Mouse (Mus musculus): Measurements from ENCODE around the gene Cd80. TPM values are rescaled to one million over a fixed set of nuclear protein-coding genes. Genes with fewer than 3 reads are reported as not detected.

Cd80 gene
- polyA plus RNA-seq, 1 experiment, result 0.33 TPM

DNA sequence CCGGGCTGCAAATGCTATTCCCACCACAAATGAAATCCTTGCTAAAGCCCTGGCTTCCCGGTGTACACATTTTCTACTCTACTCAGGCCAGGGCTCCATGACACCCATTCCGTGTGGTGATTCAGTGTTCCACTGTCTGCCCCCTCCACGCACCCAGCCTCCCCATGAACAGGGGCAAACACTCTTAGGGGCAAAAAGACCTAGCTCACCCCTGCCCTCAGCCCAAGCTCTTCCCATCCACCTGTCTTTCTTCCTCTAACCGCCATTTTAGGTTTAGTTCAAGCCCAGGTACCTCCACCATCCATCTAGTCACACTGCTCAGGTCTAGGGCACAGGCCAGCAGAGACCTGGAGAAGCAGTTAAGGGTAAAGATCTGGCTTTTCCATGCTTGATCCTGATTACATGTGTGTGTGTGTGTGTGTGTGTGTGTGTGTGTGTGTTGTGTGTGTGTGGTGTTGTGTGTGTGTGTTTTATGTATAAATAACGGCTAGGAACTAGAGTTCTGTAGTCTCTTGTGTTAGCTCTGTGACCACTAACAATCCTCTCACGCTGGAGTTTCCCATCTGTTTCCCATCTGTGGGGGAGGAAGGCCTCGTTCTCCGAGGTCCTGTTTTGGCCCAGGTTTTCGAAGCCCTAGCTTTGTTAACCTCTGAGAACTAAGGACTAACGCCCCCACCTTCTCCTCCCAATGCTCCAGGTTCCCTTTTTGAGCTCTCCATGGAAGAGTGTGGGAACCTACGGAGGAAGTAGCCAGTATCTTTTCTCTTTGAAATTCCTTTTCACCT, 3.7 kb upstream of the Cd80 start:
- TF ChIP-seq CTCF (IDR thresholded peaks at IDR 0.05; ENCODE audit: borderline replicate concordance, extremely low read depth, insufficient read depth, insufficient read length) (no peak), POLR2A (IDR thresholded peaks at IDR 0.05; ENCODE audit: borderline replicate concordance, extremely low read depth, insufficient read depth, insufficient read length, poor library complexity, severe bottlenecking) (no peak)
- peak; percentile 34 for DNase-seq (ENCODE audit: low read depth)

DNA sequence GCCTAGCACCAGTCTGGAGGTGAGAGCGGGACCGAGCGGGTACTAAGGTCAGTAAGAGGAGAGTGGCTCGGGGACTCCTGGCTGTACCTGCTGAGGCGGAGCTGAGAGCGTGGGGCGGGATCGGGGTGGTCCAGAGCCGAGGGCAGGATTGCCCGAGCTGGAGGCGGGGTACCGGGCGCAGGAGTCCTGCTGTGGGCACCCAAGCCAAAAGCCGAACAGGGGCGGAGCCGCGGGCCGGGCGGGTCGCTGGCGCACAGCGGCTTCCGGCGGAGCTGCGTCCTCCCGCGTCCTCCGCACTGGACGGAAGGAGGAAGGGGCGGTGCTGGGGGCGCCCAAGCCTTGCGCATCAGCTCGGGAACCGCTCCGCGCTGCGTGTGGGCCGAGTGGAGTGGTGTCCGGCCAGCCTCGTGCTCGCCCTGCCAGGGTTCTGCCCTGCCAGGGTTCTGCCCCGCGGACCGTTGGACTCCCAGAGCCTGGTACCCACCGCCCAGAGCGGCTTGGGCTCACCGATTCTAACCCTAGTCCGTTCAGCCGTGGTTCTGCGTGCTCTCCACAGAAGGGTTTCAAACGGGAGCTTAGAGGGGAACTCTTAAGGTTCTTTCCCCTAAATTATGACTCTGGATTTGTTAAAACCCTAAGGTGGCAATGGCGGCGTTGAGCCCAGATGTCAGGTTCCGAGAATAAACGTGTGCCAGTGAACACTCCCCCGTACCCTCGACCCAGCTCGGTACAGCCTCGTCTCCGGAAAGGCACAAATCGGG, 2.7 kb upstream of the Cd80 start, which contains the start of gene Adprh:
TSS of gene Adprh (minus strand) at position 262 of the 761 bp plus-strand sequence.
- TF ChIP-seq CTCF (IDR thresholded peaks at IDR 0.05; ENCODE audit: borderline replicate concordance, extremely low read depth, insufficient read depth, insufficient read length), result no peak
- peak; percentile 92 for TF ChIP-seq POLR2A (IDR thresholded peaks at IDR 0.05; ENCODE audit: borderline replicate concordance, extremely low read depth, insufficient read depth, insufficient read length, poor library complexity, severe bottlenecking)

DNA sequence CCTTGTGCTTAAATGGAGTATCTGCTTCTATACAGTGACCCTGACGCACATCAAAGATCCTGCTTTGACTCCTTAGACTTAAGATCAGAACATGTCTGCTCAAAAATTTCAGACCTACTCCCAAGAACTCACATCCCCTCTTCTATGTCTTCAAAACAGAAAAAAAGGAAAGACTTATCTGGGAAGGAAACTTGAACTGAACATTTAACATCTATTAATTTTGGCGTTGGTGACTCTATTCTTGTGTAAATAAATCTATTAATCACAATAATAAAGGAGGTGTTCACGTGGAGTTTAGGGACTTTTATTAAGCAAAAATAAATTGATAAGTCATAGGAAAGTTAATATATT, 2.2 kb upstream of the Cd80 start:
- TF ChIP-seq POLR2A (IDR thresholded peaks at IDR 0.05; ENCODE audit: borderline replicate concordance, extremely low read depth, insufficient read depth, insufficient read length, poor library complexity, severe bottlenecking) (no peak), CTCF (IDR thresholded peaks at IDR 0.05; ENCODE audit: borderline replicate concordance, extremely low read depth, insufficient read depth, insufficient read length) (no peak)
- DNase-seq (ENCODE audit: low read depth), result no peak

More for the DNA sequence above, 2.7 kb upstream of the Cd80 start, which contains the start of gene Adprh:
- peak; percentile 94 for DNase-seq (ENCODE audit: low read depth)

DNA sequence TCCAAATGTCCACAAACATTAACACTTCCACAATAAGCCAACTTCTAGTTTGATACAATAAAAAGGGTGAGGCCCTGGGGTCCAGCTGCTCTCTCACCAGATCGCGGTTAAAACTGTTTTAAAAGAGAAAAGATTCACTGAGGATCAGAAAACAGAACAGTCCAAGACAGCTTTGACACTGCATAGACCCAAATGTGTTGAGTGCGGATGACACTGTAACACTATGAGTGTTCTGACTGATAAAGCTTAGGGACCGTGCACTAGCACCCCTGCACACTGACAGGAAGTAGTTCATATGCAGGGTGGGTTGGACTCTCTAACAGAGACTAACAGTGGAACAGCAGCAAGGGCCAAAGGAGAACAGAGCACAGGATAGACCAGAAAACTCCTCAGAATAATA, 1.4 kb upstream of the Cd80 start:
- TF ChIP-seq CTCF (IDR thresholded peaks at IDR 0.05; ENCODE audit: borderline replicate concordance, extremely low read depth, insufficient read depth, insufficient read length), result no peak
- DNase-seq (ENCODE audit: low read depth), result no peak

DNA sequence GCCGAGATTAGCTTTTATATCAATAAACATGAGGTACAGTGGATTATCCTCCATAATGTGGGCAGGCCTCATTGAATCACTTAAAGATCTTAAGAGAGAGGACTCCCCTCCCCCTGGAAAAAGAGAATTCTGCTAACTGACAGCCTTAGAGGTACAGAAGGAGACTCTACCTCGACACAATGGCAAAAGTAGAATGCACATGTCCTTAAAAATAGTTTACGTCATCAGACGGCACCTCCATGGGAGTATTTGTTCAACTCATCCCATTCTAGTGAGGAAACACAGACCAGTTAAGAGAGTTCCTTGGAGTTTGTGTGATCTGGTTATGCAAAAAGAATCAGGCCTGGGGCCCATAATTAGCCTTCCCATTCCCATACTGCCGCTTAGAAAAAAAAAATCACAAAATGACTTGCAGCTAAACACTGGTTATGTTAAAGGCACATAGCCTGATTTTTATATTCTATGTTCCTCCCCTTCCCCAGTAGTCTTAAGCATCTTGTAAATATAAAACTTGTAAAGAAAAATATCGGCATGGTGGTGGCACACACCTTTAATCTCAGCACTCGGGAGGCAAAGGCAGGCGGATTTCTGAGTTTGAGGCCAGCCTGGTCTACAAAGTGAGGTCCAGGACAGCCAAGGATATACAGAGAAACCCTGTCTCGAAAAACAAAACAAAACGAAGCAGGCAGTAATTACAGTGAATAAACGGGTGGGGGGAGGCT, 667 bp upstream of the Cd80 start:
- TF ChIP-seq CTCF (IDR thresholded peaks at IDR 0.05; ENCODE audit: borderline replicate concordance, extremely low read depth, insufficient read depth, insufficient read length), result no peak
- TF ChIP-seq POLR2A (IDR thresholded peaks at IDR 0.05; ENCODE audit: borderline replicate concordance, extremely low read depth, insufficient read depth, insufficient read length, poor library complexity, severe bottlenecking), result no peak
- DNase-seq (ENCODE audit: low read depth), result no peak

DNA sequence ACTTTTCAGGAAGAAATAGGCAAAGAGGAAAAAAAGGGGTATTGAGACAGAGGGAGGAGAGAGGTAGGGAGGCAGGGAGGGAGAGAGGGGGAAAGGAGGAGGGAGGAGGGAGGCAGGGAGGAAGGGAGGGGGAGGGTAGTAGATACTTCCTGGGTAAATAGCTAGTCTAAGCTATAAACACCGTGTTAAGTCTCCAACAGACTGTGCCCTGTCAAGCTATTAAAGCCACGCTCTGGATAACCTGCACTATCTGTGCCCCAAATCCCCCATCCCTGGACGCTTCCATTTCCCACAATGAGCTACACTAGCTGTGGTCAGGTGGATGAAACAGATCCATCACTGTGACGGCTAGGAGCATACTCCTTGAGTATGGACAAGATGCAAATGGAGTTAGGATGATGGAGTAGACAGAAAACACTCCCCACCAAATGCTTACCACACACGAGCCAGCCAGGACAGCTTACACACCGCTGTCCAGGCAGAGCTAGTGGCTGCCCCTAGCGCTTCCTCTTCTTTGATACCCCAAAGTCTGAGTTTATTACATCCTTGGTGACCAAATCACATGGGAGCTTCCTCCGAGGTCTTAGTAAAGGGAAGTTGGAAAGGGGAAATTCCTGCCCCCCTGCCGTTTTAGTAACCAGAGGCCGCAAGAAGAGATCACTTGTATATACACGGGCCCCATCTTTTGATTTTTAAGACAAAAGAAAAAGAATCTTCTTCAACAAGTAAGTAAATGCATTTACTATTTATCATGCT, 1.6 kb downstream of the Cd80 start:
- TF ChIP-seq POLR2A (IDR thresholded peaks at IDR 0.05; ENCODE audit: borderline replicate concordance, extremely low read depth, insufficient read depth, insufficient read length, poor library complexity, severe bottlenecking), result no peak
- no peak for TF ChIP-seq CTCF (IDR thresholded peaks at IDR 0.05; ENCODE audit: borderline replicate concordance, extremely low read depth, insufficient read depth, insufficient read length)
- DNase-seq (ENCODE audit: low read depth), result peak; percentile 5

DNA sequence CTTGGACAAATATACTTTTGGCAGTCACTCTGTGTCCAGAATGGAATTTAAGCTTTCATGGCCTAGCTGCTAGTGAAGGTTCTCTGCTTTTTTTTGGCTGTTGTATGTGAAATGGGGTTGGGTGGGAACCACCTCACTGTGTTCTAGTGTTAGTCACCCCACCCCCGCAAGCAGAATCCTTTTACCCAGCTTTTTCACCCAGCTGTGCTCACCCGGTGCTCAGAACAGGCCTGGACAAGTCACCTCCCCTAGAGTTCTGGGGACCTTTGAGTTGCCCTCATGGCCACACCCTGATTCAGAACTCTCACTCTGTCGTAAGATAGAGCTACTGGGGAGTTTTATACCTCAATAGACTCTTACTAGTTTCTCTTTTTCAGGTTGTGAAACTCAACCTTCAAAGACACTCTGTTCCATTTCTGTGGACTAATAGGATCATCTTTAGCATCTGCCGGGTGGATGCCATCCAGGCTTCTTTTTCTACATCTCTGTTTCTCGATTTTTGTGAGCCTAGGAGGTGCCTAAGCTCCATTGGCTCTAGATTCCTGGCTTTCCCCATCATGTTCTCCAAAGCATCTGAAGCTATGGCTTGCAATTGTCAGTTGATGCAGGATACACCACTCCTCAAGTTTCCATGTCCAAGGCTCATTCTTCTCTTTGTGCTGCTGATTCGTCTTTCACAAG, 3.4 kb downstream of the Cd80 start:
- no peak for TF ChIP-seq POLR2A (IDR thresholded peaks at IDR 0.05; ENCODE audit: borderline replicate concordance, extremely low read depth, insufficient read depth, insufficient read length, poor library complexity, severe bottlenecking)
- TF ChIP-seq CTCF (IDR thresholded peaks at IDR 0.05; ENCODE audit: borderline replicate concordance, extremely low read depth, insufficient read depth, insufficient read length), result no peak
- DNase-seq (ENCODE audit: low read depth), result no peak

DNA sequence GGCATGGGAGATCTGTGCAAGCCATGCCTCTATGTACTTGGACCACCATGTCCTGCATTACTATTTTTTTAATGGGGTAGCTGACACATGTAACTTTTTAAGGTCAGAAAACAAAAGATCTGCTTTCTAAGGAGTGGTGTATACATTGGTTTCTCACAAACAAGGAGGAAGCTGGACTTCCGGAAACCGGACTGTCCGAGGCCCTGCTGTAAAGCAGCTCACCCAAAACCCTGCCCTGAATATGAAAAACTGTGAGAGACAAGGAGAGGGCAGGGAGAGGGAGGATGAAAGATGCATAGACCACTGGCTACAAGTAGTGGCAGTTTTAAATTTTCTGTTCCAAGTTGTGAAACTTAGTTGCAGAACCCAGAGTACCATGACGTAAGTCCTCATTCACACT, 4.6 kb downstream of the Cd80 start:
- no peak for DNase-seq (ENCODE audit: low read depth)
- TF ChIP-seq POLR2A (IDR thresholded peaks at IDR 0.05; ENCODE audit: borderline replicate concordance, extremely low read depth, insufficient read depth, insufficient read length, poor library complexity, severe bottlenecking) (no peak), CTCF (IDR thresholded peaks at IDR 0.05; ENCODE audit: borderline replicate concordance, extremely low read depth, insufficient read depth, insufficient read length) (no peak)

DNA sequence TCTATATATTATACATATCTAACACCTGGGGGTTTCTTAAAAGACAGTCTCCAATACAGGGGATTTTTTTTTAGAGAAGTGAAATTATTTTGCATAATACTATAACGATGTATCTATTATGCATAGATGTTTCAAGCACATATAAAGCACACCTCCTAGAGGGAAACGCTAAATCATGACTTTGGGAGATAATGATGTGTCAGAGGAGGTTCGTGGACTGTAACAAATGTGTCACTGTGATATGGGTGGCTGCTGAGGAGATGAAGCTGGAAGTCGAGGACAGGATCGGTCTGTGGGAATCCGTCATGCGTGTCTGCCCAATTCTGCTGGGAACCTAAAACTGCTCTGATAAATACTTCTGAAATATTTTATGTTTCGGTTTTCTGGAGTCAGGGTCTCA, 6.4 kb downstream of the Cd80 start:
- TF ChIP-seq CTCF (IDR thresholded peaks at IDR 0.05; ENCODE audit: borderline replicate concordance, extremely low read depth, insufficient read depth, insufficient read length) (no peak), POLR2A (IDR thresholded peaks at IDR 0.05; ENCODE audit: borderline replicate concordance, extremely low read depth, insufficient read depth, insufficient read length, poor library complexity, severe bottlenecking) (no peak)
- no peak for DNase-seq (ENCODE audit: low read depth)

DNA sequence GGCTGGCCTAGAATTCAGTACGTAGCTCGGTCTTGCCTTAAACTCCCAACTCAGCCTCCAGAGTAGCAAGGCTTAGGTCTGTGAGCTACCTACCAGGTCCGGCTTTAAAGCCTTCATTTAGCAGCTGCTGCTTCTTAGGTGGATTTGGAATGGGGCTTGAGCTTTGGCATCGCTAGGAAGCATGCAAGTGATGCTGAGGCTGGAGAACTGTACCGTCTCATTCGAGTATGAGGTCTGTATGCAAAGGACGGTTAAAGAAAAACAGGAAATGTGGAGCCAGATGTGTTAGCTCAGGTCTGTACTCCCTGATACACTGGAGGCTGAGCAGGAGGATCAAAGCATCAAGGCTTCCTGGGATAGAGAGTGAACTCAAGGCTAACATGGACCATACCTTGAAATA, 6.8 kb downstream of the Cd80 start:
- DNase-seq (ENCODE audit: low read depth), result no peak
- TF ChIP-seq POLR2A (IDR thresholded peaks at IDR 0.05; ENCODE audit: borderline replicate concordance, extremely low read depth, insufficient read depth, insufficient read length, poor library complexity, severe bottlenecking) (no peak), CTCF (IDR thresholded peaks at IDR 0.05; ENCODE audit: borderline replicate concordance, extremely low read depth, insufficient read depth, insufficient read length) (no peak)

Data from brain, embryonic 14.5 days (tissue).